Mouse (Mus musculus) G1E-ER4 (cell line): ENCODE data around the gene Gm6760. TPM values are rescaled to one million over a fixed set of nuclear protein-coding genes. Genes with fewer than 3 reads are reported as not detected.

ENCODE experiments used
- GATA1 ChIP-seq: IDR thresholded peaks from one replicate; pipeline ENCODE4 v1.8.0; 2012; ENCODE audit warnings: low read length, inconsistent platforms
- polyA plus RNA-seq: library from polyadenylated mRNA; stranded (reverse); fragments of >175 nt; gene quantifications from 2 replicates; pipeline ENCODE4 v1.2.3, GENCODE M21; 2012

The Gm6760 gene
- not detected in 2 replicates for polyA plus RNA-seq

GRCm38 (mm10) chrX:64152098-64152497 lies at the start of gene Gm6760:
Gm6760 (minus strand) TSS chrX:64152198.
- TF ChIP-seq GATA1, result no peak

GRCm38 (mm10) chrX:64181246-64181645 lies 29.2 kb upstream of the Gm6760 start:
- TF ChIP-seq GATA1, result no peak

GRCm38 (mm10) chrX:64173248-64173647 lies 21.2 kb upstream of the Gm6760 start, which contains the start of gene 3830417A13Rik:
3830417A13Rik (plus strand) TSS chrX:64173548.
- no peak for TF ChIP-seq GATA1

Other genes starting within 250 kb of the Gm6760 start
- not detected in 2 replicates for gene 3830417A13Rik, start 21.4 kb upstream of the Gm6760 start, polyA plus RNA-seq
- not detected in 2 replicates for gene Slitrk4, start 124.8 kb upstream of the Gm6760 start, polyA plus RNA-seq